Mouse (Mus musculus): ENCODE data around the gene Slc25a22. TPM values are rescaled to one million over a fixed set of nuclear protein-coding genes. Genes with fewer than 3 reads are reported as not detected.

Slc25a22 gene
- total RNA-seq, 2 experiments from 2014 or later: 18.6 to 26.1 TPM

DNA sequence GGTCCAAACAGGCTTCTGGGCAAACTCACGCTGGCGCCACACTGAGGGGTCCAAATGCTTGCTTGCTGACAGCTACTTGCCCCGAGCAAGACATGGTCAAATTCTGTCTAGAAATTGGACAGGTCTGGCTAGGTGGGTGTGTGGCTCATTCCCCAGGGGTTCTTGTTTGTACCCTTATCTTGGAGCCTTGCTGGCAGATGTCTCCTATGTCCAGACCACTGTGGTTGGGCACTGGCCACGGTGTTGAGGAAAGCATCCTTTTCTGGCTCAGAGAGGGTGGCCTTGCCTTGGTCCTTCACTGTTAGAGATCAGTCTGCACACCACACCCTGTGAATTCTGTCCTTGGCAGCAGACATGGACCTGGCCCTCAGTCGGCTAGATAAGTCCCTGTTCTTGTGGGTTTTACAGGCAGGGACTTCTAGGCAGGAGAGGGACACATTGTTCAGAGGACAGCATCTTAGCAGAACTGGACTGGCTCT is 40.6 kb upstream of the Slc25a22 start:
- H3K27ac ChIP-seq: peak overlapping the region; percentile 98
- peak; percentile 45 for DNase-seq
- no peak for TF ChIP-seq CTCF (IDR thresholded peaks at IDR 0.05)
- intact Hi-C loops (cut with DNase I): no loop called here
- peak overlapping the region; percentile 97 for H3K4me3 ChIP-seq

DNA sequence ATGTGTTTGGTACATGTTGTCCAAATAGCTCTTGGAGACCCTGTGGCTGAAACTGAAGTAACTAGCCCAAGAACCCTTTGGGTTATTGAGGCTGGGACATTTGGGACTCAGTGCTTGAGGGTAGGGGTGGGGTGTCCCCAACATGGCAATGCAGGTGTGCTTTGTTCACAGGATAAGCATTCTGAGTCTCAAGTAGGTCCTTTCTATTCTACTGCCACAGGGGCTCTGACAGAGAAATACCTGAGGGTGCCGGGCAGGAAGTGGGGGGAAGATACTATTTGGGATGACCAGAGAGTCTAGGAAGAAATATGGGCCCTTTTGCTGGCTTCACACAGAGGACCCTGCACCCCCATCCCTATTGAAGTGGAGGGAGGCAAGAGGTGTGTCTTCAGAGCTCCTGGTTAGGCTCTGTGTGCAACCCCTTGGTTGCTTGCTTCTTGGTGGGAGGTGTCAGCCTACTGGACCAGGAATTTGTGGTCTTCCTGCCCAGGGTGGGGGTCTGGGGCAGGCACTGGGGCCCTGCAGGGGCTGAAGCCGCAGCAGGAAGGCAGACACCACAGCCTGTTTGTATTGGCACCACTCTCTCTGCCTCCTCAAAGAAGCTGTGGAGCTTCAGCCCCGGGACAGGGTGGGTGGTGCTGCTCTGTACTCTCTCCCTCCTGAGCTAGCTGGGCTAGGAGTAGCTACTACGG is 40.0 kb upstream of the Slc25a22 start:
- DNase-seq: peak; percentile 17
- intact Hi-C loops (cut with DNase I): no loop called here
- TF ChIP-seq CTCF (IDR thresholded peaks at IDR 0.05): no peak
- H3K27ac ChIP-seq: peak overlapping the region; percentile 98
- H3K4me3 ChIP-seq: peak overlapping the region; percentile 97

DNA sequence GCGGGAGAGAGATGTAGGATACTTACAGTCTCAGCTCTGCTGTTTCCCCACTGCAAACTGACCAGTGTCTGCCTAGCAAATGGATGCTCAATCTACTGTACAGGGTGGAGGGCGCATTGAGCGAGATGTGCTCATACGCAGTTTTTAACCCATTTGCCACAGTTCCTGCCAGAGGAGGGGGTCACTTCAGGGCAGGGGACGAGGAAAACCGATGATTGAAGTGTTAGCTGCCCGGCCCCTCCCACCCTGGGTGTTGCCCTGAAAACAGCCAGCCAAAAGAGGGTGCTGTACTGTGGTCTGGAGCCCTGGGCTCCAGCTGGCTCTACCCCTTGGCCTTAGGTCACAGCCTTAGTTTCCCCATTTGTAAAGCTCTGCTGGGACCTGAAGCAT is 39.3 kb upstream of the Slc25a22 start:
- H3K4me3 ChIP-seq: peak overlapping the region; percentile 97
- intact Hi-C loops (cut with DNase I): no loop called here
- peak overlapping the region; percentile 98 for H3K27ac ChIP-seq
- DNase-seq: peak; percentile 55
- TF ChIP-seq CTCF (IDR thresholded peaks at IDR 0.05): no peak

DNA sequence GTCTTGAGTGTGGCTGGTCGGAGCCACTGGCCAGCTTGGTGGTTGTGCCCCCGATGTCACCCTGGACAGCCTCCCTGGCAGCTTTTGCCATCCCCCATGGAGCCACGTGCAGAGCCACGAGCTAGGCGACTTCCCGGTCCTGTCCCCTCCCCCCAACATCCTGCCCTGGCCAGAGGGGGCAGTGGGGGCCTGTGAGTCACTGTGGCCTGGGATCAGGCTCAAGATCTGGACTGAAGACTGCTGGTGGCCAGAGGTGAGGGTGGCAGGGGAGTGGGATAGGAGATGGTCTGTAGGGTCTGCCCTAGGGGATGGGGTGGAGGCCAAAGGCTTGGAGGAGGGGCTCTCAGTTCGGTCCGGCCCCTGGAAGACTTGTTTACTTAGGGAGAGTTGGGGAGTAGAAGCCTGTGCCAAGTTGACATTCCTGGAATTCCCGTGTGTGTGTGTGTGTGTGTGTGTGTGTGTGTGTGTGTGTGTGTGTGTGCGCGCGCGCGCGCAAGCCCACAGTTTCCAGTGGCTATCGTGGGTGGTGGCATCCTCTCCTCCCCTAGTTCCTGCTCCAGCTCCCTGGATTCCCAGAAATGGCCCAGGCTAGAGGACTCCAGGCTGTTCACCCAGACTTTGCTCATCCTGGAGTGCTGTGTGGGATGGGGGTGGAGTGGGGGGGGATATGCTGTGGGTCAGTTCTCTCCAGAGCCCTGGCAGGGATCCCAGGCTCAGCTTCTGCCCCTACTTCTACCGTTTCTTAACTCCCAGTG is 38.7 kb upstream of the Slc25a22 start:
- peak overlapping the region; percentile 98 for H3K27ac ChIP-seq
- peak overlapping the region; percentile 97 for H3K4me3 ChIP-seq
- TF ChIP-seq CTCF (IDR thresholded peaks at IDR 0.05): peak; percentile 23; the same call in 1 of the 2 replicates
- DNase-seq: peak; percentile 86
- intact Hi-C loops (cut with DNase I): no loop called here

DNA sequence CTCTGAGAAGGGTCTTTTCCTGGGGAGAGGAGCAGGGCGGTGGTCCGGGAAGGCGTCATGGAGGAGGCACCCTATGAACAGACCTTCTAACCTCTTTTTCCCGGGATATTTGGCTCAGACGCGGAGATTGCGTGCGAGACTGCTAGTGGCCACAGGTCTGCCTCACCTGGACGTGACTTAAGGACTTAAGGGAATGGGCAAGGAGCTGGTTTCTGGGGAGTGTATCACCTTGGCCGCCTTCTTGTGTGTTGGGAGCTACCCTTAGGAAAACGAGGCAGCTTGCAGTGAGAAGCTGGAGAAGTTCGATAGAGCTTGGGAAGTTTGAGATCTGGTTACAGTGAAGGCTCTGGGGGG is 38.1 kb upstream of the Slc25a22 start:
- H3K4me3 ChIP-seq: peak overlapping the region; percentile 97
- intact Hi-C loops (cut with DNase I): no loop called here
- peak overlapping the region; percentile 98 for H3K27ac ChIP-seq
- no peak for DNase-seq
- no peak for TF ChIP-seq CTCF (IDR thresholded peaks at IDR 0.05)

DNA sequence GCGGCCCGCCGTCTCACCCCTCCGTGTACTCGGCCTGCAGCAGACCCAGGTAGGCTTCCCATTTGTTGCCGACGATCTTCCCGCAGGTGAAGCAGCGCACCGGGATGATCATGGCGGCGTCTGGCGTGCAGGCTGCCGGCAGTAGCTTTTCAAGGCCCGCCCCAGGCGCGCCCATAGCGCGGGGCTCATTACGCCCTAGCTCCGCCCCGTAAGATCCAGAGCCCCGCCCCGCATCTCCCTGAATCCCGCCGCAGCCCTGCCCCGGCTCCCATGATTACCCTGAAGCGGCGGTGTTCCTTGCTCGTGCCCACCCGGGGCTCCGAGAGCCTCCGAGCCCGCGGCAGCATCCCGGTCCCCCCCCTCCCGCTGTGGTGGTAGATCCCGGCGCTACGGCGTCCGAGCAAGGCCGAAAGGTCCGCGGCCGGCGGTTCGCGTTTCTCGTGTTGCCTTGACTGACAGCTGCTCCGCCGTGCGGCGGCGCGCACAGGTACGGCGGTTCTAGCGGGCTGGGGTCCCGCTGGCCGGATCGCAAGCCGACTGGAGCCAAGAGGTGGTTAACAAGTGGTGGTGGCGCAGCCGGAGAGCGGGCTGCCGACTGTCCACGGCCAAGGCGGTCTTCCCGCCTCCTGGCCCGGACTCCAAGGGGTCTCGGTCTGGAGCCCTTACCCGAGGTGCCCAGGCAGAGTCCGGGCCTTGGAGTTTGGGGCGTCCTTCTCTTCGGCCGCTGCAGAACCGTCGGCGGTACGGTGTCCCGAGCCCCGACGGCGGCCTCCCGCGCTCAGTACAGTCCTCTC is 37.5 kb upstream of the Slc25a22 start, which contains the start of the genes Polr2l and Tspan4:
Polr2l (minus strand) TSS at position 122 of the 794 bp plus-strand sequence.
Tspan4 (plus strand) TSS at position 230 of the 794 bp plus-strand sequence.
- intact Hi-C loops (cut with DNase I): no loop called here

DNA sequence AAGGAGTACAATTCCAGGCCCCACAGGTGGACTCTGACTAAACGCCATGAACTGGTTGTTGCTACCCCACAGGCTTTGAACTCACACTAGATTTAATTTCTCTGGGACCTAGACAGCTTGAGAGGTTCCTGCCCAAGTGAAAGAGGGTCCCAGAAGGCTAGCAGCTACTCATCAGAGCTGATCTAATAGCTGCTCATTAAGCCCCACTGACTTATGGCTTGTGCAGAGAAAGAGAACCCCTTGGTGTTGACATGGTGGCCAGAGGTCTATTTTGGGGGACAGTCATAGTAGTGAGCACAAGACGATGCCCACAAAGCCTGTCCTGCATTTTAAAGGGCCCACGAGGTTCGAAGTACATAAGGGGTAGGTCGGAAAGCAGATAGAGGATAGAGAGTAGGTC is 36.5 kb upstream of the Slc25a22 start:
- DNase-seq: peak; percentile 16
- TF ChIP-seq CTCF (IDR thresholded peaks at IDR 0.05): no peak
- Histone ChIP-seq H3K27ac (peak overlapping the region; percentile 98), H3K4me3 (peak overlapping the region; percentile 97)
- intact Hi-C loops (cut with DNase I): no loop called here

More for the DNA sequence above, 37.5 kb upstream of the Slc25a22 start, which contains the start of the genes Polr2l and Tspan4:
- Histone ChIP-seq H3K4me3 (peak within 1 kb of the TSS; percentile 97), H3K27ac (peak within 1 kb of the TSS; percentile 98)
- TF ChIP-seq CTCF (IDR thresholded peaks at IDR 0.05): peak; percentile 19; the same call in 1 of the 2 replicates
- DNase-seq: peak; percentile 91

DNA sequence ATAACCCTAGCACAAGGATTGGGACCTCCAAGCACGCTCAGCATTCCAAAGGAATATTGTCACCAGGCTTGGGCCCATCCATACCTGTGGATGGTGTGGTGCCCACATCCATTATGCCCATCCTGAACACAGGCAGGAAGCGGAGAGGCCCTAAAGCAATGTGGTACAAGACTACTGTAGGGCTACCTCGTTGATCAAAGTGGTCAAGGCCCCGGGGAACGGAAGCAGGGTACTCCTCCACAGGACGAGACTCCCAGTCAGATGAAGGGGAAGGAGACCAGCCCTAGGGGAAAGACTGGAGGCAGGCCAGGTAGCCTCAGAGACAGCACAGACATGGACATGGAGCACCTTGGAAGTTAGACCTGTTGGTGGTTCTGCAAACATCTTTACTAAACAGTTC is 35.1 kb upstream of the Slc25a22 start:
- Histone ChIP-seq H3K27ac (no peak overlapping the region), H3K4me3 (no peak overlapping the region)
- DNase-seq: peak; percentile 18
- intact Hi-C loops (cut with DNase I): no loop called here
- no peak for TF ChIP-seq CTCF (IDR thresholded peaks at IDR 0.05)

DNA sequence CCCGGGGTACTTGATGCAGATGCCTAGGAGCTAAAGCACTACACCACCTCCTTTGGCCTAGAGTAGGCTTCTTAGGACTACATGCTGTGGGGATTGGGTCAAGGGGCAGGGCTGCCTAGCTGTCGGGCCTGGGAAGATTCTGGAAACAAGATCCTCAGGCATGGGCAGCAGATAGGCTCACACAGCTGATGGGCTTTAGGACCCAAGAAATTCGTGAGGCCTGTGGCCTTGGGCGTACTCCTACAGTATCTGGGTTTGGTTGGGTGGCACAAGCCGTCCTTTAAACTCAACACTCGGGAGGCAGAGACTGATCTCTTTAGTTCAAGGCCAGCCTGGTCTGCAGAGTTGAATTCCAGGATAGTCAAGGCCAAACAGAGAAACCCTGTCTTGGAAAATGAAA is 34.5 kb upstream of the Slc25a22 start:
- no peak overlapping the region for H3K27ac ChIP-seq

DNA sequence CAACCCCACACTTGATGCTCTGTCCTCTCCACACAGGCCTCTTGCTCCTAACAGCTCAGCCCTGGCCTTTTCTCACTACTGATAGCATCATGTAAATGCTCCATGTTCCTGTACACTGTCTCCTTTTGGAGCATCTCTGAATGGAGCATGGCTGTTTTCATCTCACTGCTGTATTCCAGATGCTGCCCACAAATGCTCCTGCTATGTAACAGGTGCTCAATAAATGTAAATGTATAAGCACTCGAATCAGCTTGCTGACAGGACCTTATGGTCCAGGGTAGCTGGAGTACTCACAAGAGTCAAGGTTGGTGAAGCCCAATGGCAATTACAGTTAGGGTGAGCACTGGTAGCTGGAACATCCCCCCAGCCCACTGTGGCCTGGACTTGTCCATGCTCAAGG is 33.5 kb upstream of the Slc25a22 start:
- DNase-seq: no peak
- TF ChIP-seq CTCF (IDR thresholded peaks at IDR 0.05): no peak
- intact Hi-C loops (cut with DNase I): no loop called here
- no peak overlapping the region for H3K27ac ChIP-seq
- H3K4me3 ChIP-seq: no peak overlapping the region

More for the DNA sequence above, 34.5 kb upstream of the Slc25a22 start:
- H3K4me3 ChIP-seq: no peak overlapping the region
- no peak for TF ChIP-seq CTCF (IDR thresholded peaks at IDR 0.05)
- no peak for DNase-seq
- intact Hi-C loops (cut with DNase I): no loop called here

DNA sequence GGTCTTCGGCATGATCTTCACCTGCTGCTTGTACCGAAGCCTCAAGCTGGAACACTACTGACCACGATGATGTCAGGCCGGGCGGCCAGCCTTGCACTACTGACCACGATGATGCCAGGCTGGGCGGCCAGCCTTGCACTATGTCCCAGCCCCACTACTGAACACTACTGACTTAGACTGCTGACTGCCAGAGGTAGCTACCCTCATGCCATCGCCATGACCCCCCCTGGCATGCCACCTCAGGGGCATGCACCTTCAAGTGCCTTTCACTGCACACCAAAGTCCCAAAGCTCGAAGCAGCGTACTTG is 32.9 kb upstream of the Slc25a22 start:
- intact Hi-C loops (cut with DNase I): no loop called here
- H3K27ac ChIP-seq: no peak overlapping the region
- H3K4me3 ChIP-seq: no peak overlapping the region
- peak; percentile 16 for DNase-seq
- no peak for TF ChIP-seq CTCF (IDR thresholded peaks at IDR 0.05)

DNA sequence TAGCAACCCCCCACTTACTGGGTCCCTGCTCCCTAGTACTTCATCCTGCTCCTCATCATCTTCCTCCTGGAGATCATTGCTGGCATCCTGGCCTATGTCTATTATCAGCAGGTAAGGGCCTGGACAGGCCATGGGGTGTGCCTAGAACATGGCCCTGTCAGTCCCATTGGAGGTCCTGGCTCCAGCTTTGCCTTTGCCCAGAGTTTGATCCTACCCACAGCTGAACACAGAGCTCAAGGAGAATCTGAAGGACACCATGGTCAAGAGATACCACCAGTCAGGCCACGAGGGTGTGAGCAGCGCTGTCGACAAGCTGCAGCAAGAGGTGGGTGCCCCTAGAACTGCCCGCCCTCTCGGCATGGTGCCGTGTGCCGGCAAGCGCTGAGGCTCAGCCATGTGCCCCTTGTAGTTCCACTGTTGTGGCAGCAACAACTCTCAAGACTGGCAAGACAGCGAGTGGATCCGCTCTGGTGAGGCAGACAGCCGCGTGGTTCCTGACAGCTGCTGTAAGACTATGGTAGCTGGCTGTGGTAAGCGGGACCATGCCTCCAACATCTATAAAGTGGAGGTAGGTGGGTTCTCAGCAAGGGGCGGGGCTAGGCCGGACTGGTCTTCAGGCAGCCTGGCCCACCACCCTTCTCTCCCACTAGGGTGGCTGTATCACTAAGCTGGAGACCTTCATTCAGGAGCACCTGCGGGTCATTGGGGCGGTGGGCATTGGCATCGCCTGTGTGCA is 32.4 kb upstream of the Slc25a22 start:
- Histone ChIP-seq H3K4me3 (peak overlapping the region; percentile 87), H3K27ac (peak overlapping the region; percentile 94)
- intact Hi-C loops (cut with DNase I): no loop called here
- no peak for TF ChIP-seq CTCF (IDR thresholded peaks at IDR 0.05)
- DNase-seq: peak; percentile 21

All from gastrocnemius, adult 2 months (tissue).